Mouse (Mus musculus): ENCODE measurements around the gene Lrrc74b. TPM values are rescaled to one million over a fixed set of nuclear protein-coding genes. Genes with fewer than 3 reads are reported as not detected.

The Lrrc74b gene
- polyA plus RNA-seq, 1 experiment from 2014 or later = 0.33 TPM

DNA sequence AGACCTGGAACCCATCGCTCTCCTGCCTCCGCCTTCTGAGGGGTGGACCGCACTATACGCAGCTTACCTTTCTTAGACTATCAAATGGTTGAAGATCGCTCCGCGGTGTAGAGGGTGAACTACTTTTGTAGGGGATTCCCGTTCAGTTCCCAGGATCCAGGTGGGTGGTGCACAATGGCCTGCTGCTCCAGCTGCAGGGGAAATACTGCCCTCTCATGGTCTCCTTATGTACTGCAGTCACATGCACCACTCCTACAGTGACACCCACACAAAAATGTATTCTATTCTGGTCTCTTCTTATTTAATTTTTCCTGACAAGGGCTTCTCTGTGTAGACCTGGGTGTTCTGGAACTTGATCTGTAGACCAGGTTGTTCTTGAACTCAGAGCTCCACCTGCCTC, 22.0 kb upstream of the Lrrc74b start, which contains the start of gene Slc7a4:
TSS of gene Slc7a4 (minus strand) at position 151 of the 400 bp plus-strand sequence.
- Histone ChIP-seq H3K4me1 (replicated peaks; ENCODE audit: control insufficient read depth, insufficient read depth) (no peaks in the 10 kb centered on the region), H3K36me3 (ENCODE audit: control insufficient read depth, insufficient read depth, low read length) (no peaks in the 10 kb centered on the region), H3K27ac (replicated peaks) (no peak within 1 kb of the TSS), H3K27me3 (ENCODE audit: control insufficient read depth, insufficient read depth, low read length) (no peaks in the 10 kb centered on the region), H3K4me2 (replicated peaks; ENCODE audit: low read depth) (no peak within 1 kb of the TSS), H3K9me3 (ENCODE audit: control insufficient read depth, low read length) (no peaks in the 10 kb centered on the region), H3K9ac (ENCODE audit: low read length) (no peak within 1 kb of the TSS), H3K4me3 (ENCODE audit: low read depth, low read length) (no peak within 1 kb of the TSS)
- TF ChIP-seq EP300 (optimal IDR thresholded peaks at IDR 0.05) (no peak), CTCF (IDR thresholded peaks at IDR 0.05; ENCODE audit: low read depth) (peak; percentile 76)
- peak; percentile 40; the same call in 1 of the 2 replicates for ATAC-seq (ENCODE audit: low FRiP score, low TSS enrichment)
- DNase-seq (ENCODE audit: low spot score) = peak; percentile 51
- WGBS = 21% methylated on average over 8 of the region's 8 CpGs

GRCm38 (mm10) chr16:17576825-17577215, 15.8 kb upstream of the Lrrc74b start:
- Histone ChIP-seq H3K9me3 (ENCODE audit: control insufficient read depth, low read length) (no peaks in the 10 kb centered on the region), H3K36me3 (ENCODE audit: control insufficient read depth, insufficient read depth, low read length) (no peaks in the 10 kb centered on the region), H3K27ac (replicated peaks) (peak overlapping the region; percentile 73; the same call in 1 of the 2 replicates), H3K27me3 (ENCODE audit: control insufficient read depth, insufficient read depth, low read length) (no peaks in the 10 kb centered on the region), H3K4me2 (replicated peaks; ENCODE audit: low read depth) (peak overlapping the region; percentile 88), H3K4me1 (replicated peaks; ENCODE audit: control insufficient read depth, insufficient read depth) (peaks cover 3% of the 10 kb centered on the region; the same call in 1 of the 2 replicates), H3K9ac (ENCODE audit: low read length) (peak overlapping the region; percentile 67), H3K4me3 (ENCODE audit: low read depth, low read length) (peak overlapping the region; percentile 57)
- WGBS = 19% methylated on average over 8 of the region's 8 CpGs
- no peak for TF ChIP-seq EP300 (optimal IDR thresholded peaks at IDR 0.05)
- no peak for TF ChIP-seq CTCF (IDR thresholded peaks at IDR 0.05; ENCODE audit: low read depth)
- DNase-seq (ENCODE audit: low spot score) (no peak), ATAC-seq (ENCODE audit: low FRiP score, low TSS enrichment) (no peak)

- peak overlapping the region; percentile 57 for H3K4me3 ChIP-seq (ENCODE audit: low read depth, low read length)
- DNase-seq (ENCODE audit: low spot score) (peak; percentile 93), ATAC-seq (ENCODE audit: low FRiP score, low TSS enrichment) (peak; percentile 81)
- H3K27ac ChIP-seq (replicated peaks) = peak overlapping the region; percentile 73
- no peaks in the 10 kb centered on the region for H3K36me3 ChIP-seq (ENCODE audit: control insufficient read depth, insufficient read depth, low read length)
- peak overlapping the region; percentile 88 for H3K4me2 ChIP-seq (replicated peaks; ENCODE audit: low read depth)
- H3K9me3 ChIP-seq (ENCODE audit: control insufficient read depth, low read length) = no peaks in the 10 kb centered on the region
- peak overlapping the region; percentile 67 for H3K9ac ChIP-seq (ENCODE audit: low read length)
- peaks cover 3% of the 10 kb centered on the region; the same call in 1 of the 2 replicates for H3K4me1 ChIP-seq (replicated peaks; ENCODE audit: control insufficient read depth, insufficient read depth)
- peak; percentile 26; the same call in 1 of the 2 replicates for TF ChIP-seq CTCF (IDR thresholded peaks at IDR 0.05; ENCODE audit: low read depth)
- TF ChIP-seq EP300 (optimal IDR thresholded peaks at IDR 0.05) = no peak
- no peaks in the 10 kb centered on the region for H3K27me3 ChIP-seq (ENCODE audit: control insufficient read depth, insufficient read depth, low read length)
- 12% methylated on average over 45 of the region's 45 CpGs for WGBS
Measured at GRCm38 (mm10) chr16:17575870-17576824, 15.1 kb upstream of the Lrrc74b start.

DNA sequence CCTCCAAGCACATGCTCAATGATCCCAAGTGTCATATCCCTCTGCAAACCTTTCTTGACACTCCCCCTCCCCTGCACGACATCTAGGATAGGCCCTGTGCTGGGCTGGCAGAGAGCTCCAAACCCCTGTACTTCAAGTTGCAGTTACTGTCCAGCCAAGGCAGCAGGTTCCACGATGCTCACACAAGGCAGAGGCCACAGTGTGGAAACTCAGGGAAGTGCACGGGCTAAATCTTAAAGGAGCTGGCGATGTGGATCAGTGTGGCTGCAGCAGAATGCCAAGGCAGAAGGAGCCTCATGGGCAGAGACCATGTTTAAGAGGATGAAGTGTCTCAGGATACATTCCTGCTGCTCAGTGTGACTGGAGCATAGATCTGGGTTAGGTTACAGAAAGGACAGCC, 5.1 kb upstream of the Lrrc74b start:
- no peaks in the 10 kb centered on the region for H3K27me3 ChIP-seq (ENCODE audit: control insufficient read depth, insufficient read depth, low read length)
- peak; percentile 30 for DNase-seq (ENCODE audit: low spot score)
- no peak overlapping the region for H3K27ac ChIP-seq (replicated peaks)
- no peaks in the 10 kb centered on the region for H3K9me3 ChIP-seq (ENCODE audit: control insufficient read depth, low read length)
- 25% methylated on average over 4 of the region's 4 CpGs for WGBS
- no peaks in the 10 kb centered on the region for H3K36me3 ChIP-seq (ENCODE audit: control insufficient read depth, insufficient read depth, low read length)
- 0 out of 2 replicates have a peak, but pooled peaks cover 2% of the 10 kb centered on the region for H3K4me1 ChIP-seq (replicated peaks; ENCODE audit: control insufficient read depth, insufficient read depth)
- TF ChIP-seq EP300 (optimal IDR thresholded peaks at IDR 0.05) = no peak
- peak; percentile 61 for TF ChIP-seq CTCF (IDR thresholded peaks at IDR 0.05; ENCODE audit: low read depth)
- no peak overlapping the region for H3K4me2 ChIP-seq (replicated peaks; ENCODE audit: low read depth)
- H3K4me3 ChIP-seq (ENCODE audit: low read depth, low read length) = no peak overlapping the region
- ATAC-seq (ENCODE audit: low FRiP score, low TSS enrichment) = no peak
- H3K9ac ChIP-seq (ENCODE audit: low read length) = no peak overlapping the region

GRCm38 (mm10) chr16:17564771-17565170, 3.7 kb upstream of the Lrrc74b start:
- Histone ChIP-seq H3K9me3 (ENCODE audit: control insufficient read depth, low read length) (no peaks in the 10 kb centered on the region), H3K4me3 (ENCODE audit: low read depth, low read length) (no peak overlapping the region), H3K36me3 (ENCODE audit: control insufficient read depth, insufficient read depth, low read length) (no peaks in the 10 kb centered on the region), H3K4me2 (replicated peaks; ENCODE audit: low read depth) (no peak overlapping the region), H3K27me3 (ENCODE audit: control insufficient read depth, insufficient read depth, low read length) (no peaks in the 10 kb centered on the region), H3K27ac (replicated peaks) (no peak overlapping the region), H3K4me1 (replicated peaks; ENCODE audit: control insufficient read depth, insufficient read depth) (0 out of 2 replicates have a peak, but pooled peaks cover 2% of the 10 kb centered on the region), H3K9ac (ENCODE audit: low read length) (no peak overlapping the region)
- DNase-seq (ENCODE audit: low spot score) (no peak), ATAC-seq (ENCODE audit: low FRiP score, low TSS enrichment) (no peak)
- TF ChIP-seq CTCF (IDR thresholded peaks at IDR 0.05; ENCODE audit: low read depth) (no peak), EP300 (optimal IDR thresholded peaks at IDR 0.05) (no peak)
- 52% methylated on average over 3 of the region's 3 CpGs for WGBS
